Mouse (Mus musculus) skeletal muscle tissue, postnatal 0 days (tissue): Measurements from ENCODE around the gene Gm3404. TPM values are rescaled to one million over a fixed set of nuclear protein-coding genes. Genes with fewer than 3 reads are reported as not detected.

Experiments used
- polyA plus RNA-seq: library from polyadenylated mRNA; unstranded; fragments of >200 nt; fragmentation: Nextera tagmentation; extraction: Ambion mirVana; gene quantifications from 2 replicates; pipeline ENCODE4 v1.2.1, GENCODE M21; 2015

Gm3404 gene
- polyA plus RNA-seq: not detected in 2 replicates

DNA sequence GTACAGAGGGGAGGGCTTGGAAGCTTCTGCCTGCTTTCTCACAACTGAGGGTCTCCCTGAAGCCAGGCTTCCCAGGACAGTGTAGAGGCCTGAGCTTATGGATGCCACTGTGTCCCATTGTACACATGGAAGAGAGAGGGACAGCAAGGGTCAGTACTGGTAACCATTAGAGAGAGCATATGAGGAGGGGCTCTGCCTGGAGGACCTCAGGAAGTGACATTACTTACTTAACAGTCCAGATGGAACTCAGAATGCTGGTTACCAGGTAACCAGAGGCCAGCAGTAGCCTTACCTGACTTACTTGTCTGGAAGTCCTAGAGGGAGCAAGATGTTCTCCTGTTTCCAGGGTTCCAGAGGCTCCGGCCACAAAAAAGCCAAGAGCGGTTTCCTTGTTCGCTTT is at the start of gene Gm3404:
Gene Gm3404 (plus strand): TSS at position 301 of the 400 bp plus-strand sequence.

DNA sequence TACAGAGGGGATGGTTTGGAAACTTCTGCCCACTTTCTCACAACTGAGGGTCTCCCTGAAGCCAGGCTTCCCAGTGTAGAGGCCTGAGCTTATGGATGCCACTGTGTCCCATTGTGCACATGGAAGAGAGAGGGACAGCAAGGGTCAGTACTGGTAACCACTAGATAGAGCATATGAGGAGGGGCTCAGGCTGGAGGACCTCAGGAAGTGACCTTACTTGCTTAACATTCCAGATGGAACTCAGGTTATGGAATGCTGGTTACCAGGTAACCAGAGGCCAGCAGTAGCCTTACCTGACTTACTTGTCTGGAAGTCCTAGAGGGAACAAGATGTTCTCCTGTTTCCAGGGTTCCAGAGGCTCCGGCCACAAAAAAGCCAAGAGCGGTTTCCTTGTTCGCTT is 43.9 kb upstream of the Gm3404 start, which contains the start of gene Gm6408:
Gene Gm6408 (plus strand): TSS at position 301 of the 400 bp plus-strand sequence.

DNA sequence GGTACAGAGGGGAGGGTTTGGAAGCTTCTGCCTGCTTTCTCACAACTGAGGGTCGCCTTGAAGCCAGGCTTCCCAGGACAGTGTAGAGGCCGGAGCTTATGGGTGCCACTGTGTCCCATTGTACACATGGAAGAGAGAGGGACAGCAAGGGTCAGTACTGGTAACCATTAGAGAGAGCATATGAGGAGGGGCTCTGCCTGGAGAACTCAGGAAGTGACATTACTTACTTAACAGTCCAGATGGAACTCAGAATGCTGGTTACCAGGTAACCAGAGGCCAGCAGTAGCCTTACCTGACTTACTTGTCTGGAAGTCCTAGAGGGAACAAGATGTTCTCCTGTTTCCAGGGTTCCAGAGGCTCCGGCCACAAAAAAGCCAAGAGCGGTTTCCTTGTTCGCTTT is 34.5 kb upstream of the Gm3404 start, which contains the start of gene Gm6370:
Gene Gm6370 (plus strand): TSS at position 301 of the 400 bp plus-strand sequence.

DNA sequence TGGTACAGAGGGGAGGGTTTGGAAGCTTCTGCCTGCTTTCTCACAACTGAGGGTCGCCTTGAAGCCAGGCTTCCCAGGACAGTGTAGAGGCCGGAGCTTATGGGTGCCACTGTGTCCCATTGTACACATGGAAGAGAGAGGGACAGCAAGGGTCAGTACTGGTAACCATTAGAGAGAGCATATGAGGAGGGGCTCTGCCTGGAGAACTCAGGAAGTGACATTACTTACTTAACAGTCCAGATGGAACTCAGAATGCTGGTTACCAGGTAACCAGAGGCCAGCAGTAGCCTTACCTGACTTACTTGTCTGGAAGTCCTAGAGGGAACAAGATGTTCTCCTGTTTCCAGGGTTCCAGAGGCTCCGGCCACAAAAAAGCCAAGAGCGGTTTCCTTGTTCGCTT is 23.5 kb upstream of the Gm3404 start, which contains the start of gene 4930449I24Rik:
Gene 4930449I24Rik (plus strand): TSS at position 301 of the 400 bp plus-strand sequence.

DNA sequence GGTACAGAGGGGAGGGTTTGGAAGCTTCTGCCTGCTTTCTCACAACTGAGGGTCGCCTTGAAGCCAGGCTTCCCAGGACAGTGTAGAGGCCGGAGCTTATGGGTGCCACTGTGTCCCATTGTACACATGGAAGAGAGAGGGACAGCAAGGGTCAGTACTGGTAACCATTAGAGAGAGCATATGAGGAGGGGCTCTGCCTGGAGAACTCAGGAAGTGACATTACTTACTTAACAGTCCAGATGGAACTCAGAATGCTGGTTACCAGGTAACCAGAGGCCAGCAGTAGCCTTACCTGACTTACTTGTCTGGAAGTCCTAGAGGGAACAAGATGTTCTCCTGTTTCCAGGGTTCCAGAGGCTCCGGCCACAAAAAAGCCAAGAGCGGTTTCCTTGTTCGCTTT is 11.8 kb upstream of the Gm3404 start, which contains the start of gene Gm3402:
Gene Gm3402 (plus strand): TSS at position 301 of the 400 bp plus-strand sequence.

DNA sequence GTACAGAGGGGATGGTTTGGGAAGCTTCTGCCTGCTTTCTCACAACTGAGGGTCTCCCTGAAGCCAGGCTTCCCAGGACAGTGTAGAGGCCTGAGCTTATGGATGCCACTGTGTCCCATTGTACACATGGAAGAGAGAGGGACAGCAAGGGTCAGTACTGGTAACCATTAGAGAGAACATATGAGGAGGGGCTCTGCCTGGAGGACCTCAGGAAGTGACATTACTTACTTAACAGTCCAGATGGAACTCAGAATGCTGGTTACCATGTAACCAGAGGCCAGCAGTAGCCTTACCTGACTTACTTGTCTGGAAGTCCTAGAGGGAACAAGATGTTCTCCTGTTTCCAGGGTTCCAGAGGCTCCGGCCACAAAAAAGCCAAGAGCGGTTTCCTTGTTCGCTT is 11.7 kb downstream of the Gm3404 start, which contains the start of gene Gm3409:
Gene Gm3409 (plus strand): TSS at position 301 of the 400 bp plus-strand sequence.

DNA sequence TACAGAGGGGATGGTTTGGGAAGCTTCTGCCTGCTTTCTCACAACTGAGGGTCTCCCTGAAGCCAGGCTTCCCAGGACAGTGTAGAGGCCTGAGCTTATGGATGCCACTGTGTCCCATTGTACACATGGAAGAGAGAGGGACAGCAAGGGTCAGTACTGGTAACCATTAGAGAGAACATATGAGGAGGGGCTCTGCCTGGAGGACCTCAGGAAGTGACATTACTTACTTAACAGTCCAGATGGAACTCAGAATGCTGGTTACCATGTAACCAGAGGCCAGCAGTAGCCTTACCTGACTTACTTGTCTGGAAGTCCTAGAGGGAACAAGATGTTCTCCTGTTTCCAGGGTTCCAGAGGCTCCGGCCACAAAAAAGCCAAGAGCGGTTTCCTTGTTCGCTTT is 30.2 kb downstream of the Gm3404 start, which contains the start of gene Gm3415:
Gene Gm3415 (plus strand): TSS at position 301 of the 400 bp plus-strand sequence.

Other genes with a start within 250 kb of the Gm3404 start
- gene Wasf3, start 140.8 kb upstream of the Gm3404 start, polyA plus RNA-seq: 0.23 and 0.32 TPM in 2 replicates
- gene Gm6408, start 43.8 kb upstream of the Gm3404 start, polyA plus RNA-seq: not detected in 2 replicates
- gene Gm6370, start 34.4 kb upstream of the Gm3404 start, polyA plus RNA-seq: not detected in 2 replicates
- not detected in 2 replicates for gene 4930449I24Rik, start 23.4 kb upstream of the Gm3404 start, polyA plus RNA-seq
- gene Gm3402, start 11.7 kb upstream of the Gm3404 start, polyA plus RNA-seq: not detected in 2 replicates
- not detected in 2 replicates for gene Gm3409, start 11.8 kb downstream of the Gm3404 start, polyA plus RNA-seq
- gene Gm3415, start 30.3 kb downstream of the Gm3404 start, polyA plus RNA-seq: not detected in 2 replicates
- gene Gpr12, start 59.4 kb downstream of the Gm3404 start, polyA plus RNA-seq: 0.09 TPM in 1 of 2 replicates, not detected in the other